Mouse (Mus musculus) testis, adult 2 months (tissue): ENCODE data around the gene Ppp1r18.

Experiments used
- CTCF ChIP-seq: fragments of 200-500 bp; IDR thresholded peaks from 2 replicates; pipeline ENCODE4 v1.5.1; 2012; ENCODE audit warnings: low read depth, mild to moderate bottlenecking, inconsistent platforms, low read length, moderate library complexity; ENCODE audit not compliant: control insufficient read depth, insufficient read depth, insufficient replicate concordance
- POLR2A ChIP-seq: fragments of 200-500 bp; IDR thresholded peaks from 2 replicates; pipeline ENCODE4 v1.6.1; 2012; ENCODE audit warnings: low read depth, mild to moderate bottlenecking, inconsistent platforms, low read length, moderate library complexity; ENCODE audit not compliant: control insufficient read depth

DNA sequence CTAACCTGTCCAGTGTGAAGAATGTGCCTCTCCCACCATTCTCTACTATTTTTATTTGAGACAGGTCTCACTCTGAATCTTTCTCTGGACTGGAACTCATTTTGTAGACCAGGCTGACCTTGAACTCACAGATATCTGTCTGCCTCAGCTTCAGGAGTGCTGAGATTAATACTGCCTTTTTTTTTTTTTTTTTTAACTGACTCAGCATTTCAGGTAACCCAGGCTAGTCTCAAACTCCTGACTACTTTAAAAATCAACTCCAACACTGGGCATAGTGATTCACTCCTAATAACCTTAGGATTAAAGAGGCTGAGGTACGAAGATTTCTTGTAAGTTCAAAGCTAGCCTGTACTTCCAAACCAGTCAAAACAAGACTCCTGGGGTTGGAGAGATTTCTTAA is 40.2 kb downstream of the Ppp1r18 start:
- TF ChIP-seq CTCF = no peak
- no peak for TF ChIP-seq POLR2A
